Mouse (Mus musculus): Measurements from ENCODE around the gene Acaa1a. TPM values are rescaled to one million over a fixed set of nuclear protein-coding genes. Genes with fewer than 3 reads are reported as not detected.

The Acaa1a gene
- total RNA-seq, 4 experiments from 2014 or later, result 60.2 to 76.5 (median 66.7) TPM

DNA sequence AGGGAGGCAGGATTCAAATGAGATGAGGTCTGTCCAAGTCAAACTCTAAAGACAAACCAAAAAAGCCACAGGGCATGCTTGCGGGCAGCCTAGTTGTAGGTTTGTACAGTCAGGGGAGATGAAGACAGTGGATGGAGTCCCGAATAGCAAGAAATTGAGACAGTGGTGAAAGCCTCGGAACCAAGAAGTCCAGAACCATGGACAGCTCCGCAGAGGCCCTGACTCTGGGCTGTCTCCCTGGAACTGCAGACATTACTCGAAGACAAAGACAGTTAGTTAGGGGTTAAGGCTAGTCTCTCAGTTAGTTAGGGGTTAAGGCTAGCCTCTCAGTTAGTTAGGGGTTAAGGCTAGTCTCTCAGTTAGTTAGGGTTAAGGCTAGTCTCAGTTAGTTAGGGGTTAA lies 49.5 kb downstream of the Acaa1a start:
- DNase-seq (ENCODE audit: low spot score in 2 of 2), result no peak

GRCm38 (mm10) chr9:119390214-119390613 lies 50.7 kb downstream of the Acaa1a start:
- no peak for DNase-seq (ENCODE audit: low spot score in 2 of 2)

GRCm38 (mm10) chr9:119394808-119395207 lies 55.3 kb downstream of the Acaa1a start:
- no peak for DNase-seq (ENCODE audit: low spot score in 2 of 2)

Other genes with a start within 250 kb of the Acaa1a start
- gene Plcd1, start 246.2 kb upstream of the Acaa1a start, total RNA-seq (2022), result 10 to 100 TPM; 13.4 to 15.3 (median 14.4) TPM
- gene Dlec1, start 237.2 kb upstream of the Acaa1a start, total RNA-seq (2022), result 1 to 10 TPM; 1.7 to 8.5 (median 2.7) TPM
- 1 to 10 TPM; 1.0 to 2.5 (median 2.0) TPM for gene Acaa1b, start 182.6 kb upstream of the Acaa1a start, total RNA-seq (2022)
- not detected for gene Gm47289, start 180.5 kb upstream of the Acaa1a start, total RNA-seq (2022)
- gene Slc22a13, start 130.6 kb upstream of the Acaa1a start, total RNA-seq (2022), result under 1 TPM in 1 of 4 experiments, not detected in 3; 0.21 TPM
- 10 to 100 TPM; 34.5 to 38.8 (median 35.4) TPM for gene Oxsr1, start 17.2 kb upstream of the Acaa1a start, total RNA-seq (2022)
- 1 to 10 TPM; 7.0 to 8.5 (median 7.6) TPM for gene Myd88, start 1.7 kb downstream of the Acaa1a start, total RNA-seq (2022)
- gene Xylb, start 17.7 kb downstream of the Acaa1a start, total RNA-seq (2022), result 1 to 10 TPM; 5.6 to 6.2 (median 5.8) TPM
- gene Slc22a14, start 25.9 kb downstream of the Acaa1a start, total RNA-seq (2022), result not detected
- gene Acvr2b, start 62.4 kb downstream of the Acaa1a start, total RNA-seq (2022), result 10 to 100 TPM; 14.9 to 18.4 (median 16.7) TPM
- 10 to 100 TPM; 17.9 to 21.2 (median 19.4) TPM for gene Exog, start 105.3 kb downstream of the Acaa1a start, total RNA-seq (2022)
- gene Scn5a, start 239.3 kb downstream of the Acaa1a start, total RNA-seq (2022), result 1 to 10 TPM; 3.5 to 4.6 (median 4.4) TPM

Measured in left cerebral cortex, adult 8-10 months (tissue).